Mouse (Mus musculus) right cerebral cortex, adult 18-20 months (tissue): ENCODE measurements around the gene Lmf1.
A peak's percentile ranks its signal among the peaks of the same experiment; 100 is the strongest.

Experiments used
- DNase-seq: peaks from one replicate; pipeline ENCODE4 v3.0.0; 2022; ENCODE audit warnings: mixed read lengths

Gene Lmf1

DNA sequence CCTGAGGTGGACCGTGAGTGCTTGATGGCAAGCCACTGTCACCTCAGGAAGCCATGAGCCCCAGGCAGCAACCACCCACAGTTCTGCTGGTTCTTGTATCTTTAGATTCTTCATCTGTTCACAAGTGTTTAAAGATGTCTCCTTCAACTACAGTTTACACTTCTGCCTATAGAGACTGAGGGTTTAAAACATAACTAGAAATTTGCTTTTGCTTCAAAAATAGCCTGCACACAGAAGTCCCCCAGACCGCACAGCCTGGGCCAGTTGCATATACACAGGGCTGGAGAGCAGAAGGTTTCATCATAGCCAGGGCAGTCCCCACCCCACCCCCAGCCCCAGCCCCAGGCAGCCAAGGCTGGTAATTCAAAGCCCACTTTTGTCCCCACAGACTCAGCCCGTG lies 65.9 kb downstream of the Lmf1 start:
- DNase-seq, result no peak

- DNase-seq, result no peak
Observed at GRCm38 (mm10) chr17:25645661-25646060, 66.8 kb downstream of the Lmf1 start.

- no peak for DNase-seq
Observed at GRCm38 (mm10) chr17:25647901-25648300, 69.0 kb downstream of the Lmf1 start.

DNA sequence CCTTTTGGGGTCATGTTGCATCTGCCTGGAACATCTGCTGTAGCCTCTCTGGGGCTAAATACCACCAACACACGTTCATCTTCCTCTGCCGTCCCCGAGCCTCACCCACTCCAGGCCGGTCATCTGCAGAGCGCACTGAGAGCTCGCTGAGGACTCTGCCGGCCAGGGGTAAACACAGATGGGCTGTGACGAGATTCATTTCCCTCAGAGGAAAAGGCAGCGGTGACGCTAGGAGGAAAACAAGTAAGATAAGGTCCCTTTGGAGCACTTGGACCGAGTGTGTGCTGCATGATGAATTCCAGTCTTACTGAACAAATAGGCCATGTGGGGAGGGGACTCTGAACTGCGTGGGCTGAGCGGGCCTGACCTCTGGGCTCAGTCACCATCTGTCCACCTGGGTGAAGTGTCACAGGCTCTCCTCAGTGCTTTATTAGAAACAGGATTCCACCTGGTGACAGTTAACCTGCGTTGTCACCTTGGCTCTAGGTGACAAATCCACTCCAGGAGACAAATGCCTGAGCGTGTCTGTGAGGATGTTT lies 69.9 kb downstream of the Lmf1 start:
- DNase-seq, result no peak

DNA sequence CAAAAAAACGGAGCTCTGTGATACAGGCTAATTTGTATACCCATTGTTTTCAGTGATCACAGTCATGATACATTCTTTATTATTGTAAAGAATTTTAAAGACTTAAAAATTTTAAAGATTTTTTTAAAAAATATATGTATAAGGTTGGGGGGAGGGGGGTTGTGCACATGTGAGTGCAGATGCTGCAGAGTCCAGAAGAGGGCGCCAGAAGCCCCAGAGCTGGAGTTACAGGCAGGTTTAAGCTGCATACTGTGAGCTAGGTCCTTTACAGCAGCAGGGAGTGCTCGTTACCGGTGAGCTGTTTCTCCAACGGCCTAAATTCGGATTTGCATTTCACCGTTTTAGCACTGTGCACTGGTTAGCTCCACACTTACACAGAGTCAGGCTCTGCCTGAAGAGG lies 71.8 kb downstream of the Lmf1 start:
- DNase-seq, result no peak

GRCm38 (mm10) chr17:25652272-25652671 lies 73.4 kb downstream of the Lmf1 start:
- no peak for DNase-seq

- DNase-seq, result no peak
Observed at GRCm38 (mm10) chr17:25656142-25656825, 77.4 kb downstream of the Lmf1 start.

- DNase-seq, result no peak
Observed at GRCm38 (mm10) chr17:25656826-25657189, 77.9 kb downstream of the Lmf1 start.

GRCm38 (mm10) chr17:25663213-25663835 lies 84.4 kb downstream of the Lmf1 start:
- peak; percentile 20 for DNase-seq

- peak; percentile 40 for DNase-seq
Observed at GRCm38 (mm10) chr17:25665485-25665884, 86.6 kb downstream of the Lmf1 start.

DNA sequence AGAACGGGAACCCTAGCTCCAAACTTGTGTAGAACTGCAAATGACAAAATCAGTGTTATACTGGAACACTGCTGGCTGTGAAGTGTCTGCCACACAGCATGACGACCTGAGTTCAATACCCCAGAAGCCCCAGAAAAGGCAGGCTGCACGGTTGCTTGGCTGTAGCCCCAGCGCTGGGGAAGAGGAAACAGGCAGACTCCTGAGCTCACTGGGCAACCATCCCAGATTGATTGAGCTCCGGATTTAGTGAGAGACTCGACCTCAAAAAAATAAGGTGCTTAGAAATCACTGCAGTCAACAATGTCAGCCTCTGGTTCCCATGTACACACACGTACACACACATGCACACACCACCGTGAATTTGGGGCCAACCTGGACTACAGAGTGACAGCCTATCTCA lies 87.0 kb downstream of the Lmf1 start:
- DNase-seq, result no peak

- DNase-seq, result no peak
Observed at GRCm38 (mm10) chr17:25668481-25669055, 89.7 kb downstream of the Lmf1 start.

DNA sequence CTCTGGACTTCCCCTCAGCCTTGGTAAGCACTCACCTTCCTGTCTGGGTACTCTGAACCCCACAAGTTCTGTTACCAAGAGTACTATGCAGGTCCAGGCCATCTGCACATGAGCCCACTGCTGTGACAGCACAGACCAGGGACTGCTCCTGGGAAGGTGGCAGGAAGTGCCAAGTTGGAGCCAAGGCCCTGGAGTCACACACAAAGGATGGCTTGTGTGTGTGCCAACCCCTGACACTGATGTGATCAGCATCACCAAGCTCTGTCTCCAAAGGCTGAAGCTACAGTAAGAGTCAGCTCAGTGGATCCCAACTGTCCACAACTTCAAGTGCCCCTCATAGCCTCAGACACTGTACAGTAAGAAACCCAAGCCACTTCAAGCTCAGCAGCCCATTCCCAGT lies 94.1 kb downstream of the Lmf1 start:
- peak; percentile 22 for DNase-seq

DNA sequence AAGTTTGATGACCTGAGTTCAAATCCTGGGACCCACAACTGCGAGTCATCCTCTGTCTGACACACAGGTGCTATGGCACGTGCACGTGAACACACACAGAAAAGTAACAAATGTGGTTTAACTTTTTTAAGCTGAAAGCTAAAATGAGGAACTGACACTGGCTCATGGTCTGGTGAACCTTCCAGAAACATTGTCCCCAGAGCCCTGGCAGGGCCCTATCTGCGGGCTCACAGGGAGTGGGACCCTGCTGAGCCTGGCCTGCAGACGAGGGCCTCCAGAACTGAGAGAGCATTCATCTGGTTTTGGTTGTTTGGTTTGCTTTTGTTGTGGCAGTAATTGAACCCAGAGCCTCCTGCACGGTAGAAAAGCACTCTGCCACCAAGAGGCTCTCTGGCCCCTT lies 99.1 kb downstream of the Lmf1 start:
- no peak for DNase-seq

DNA sequence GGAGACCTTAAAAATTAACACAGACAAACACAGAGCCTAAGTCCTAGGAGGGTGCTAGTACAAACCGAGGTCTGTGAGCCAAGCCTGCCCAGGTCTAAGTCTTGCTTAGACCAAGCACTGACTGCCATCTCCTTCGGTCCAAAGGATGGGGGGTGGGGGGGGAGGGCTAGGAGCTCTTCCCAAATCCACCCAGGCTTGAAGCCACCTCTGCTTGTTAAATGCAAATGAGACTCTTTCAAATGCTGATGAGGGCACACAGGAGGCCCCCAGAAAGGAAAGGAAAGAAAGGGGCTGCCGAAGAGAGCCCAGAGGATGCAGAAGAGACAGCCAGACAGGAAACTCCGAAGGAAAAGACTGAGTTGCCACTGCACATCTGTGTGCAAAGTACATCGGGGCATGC lies 100.9 kb downstream of the Lmf1 start:
- DNase-seq, result no peak

DNA sequence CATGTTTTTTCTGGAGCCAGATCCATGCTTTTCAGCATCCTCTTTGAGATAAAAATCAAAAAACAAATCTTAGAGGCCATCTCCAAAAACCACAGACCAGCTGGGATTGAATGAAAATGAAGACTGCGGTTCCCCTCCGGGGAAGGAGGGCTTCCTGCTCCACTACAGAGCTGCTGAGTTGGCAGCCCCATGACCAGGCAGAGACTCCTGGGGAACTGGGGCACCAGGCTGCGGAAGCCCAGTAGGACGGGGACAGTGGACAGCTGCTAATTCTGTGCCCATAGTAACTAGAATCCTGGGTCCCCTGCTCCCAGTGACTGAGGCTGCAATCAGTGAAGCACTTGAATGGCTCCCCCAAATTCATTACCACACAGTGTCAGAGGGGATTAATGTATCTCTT lies 102.8 kb downstream of the Lmf1 start:
- no peak for DNase-seq

DNA sequence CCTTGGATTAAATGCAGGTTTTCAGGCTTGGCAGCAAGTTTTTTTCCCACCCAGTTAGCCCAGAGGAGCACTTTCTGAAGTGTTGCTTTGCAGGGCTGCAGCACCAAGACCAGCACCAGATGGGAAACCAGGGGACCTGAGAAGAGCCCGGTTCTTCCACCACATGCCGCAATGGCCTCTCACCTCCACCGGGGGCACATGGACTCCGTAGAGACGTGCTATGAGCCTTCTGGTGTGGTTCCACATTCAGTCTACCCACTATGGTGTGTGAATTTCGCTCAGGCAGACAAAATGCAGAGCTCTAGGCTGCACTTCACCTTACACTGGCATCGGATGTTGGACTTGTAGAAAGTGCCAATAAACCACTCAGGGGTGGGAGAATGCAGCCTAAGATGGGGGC lies 107.4 kb downstream of the Lmf1 start:
- DNase-seq, result no peak

DNA sequence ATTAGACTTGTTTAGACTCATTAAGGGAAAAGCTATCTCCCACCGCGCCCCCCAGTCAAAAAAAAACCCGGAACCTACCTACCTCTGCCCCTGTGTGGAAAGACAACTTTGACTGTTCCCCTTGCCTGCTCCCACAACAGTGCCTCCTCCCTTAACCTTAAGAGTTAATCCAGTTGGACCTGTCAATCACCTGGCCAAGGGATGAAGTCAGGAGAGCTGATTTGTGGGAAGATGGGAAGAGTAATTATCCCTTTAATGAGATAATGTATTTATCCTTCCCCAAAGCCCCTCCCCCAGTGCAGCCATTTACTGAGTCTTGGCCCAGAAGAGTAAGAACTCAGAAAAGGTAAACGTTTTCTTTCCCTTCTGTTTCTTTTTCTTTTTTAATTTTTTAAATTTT lies 110.0 kb downstream of the Lmf1 start:
- DNase-seq, result no peak

DNA sequence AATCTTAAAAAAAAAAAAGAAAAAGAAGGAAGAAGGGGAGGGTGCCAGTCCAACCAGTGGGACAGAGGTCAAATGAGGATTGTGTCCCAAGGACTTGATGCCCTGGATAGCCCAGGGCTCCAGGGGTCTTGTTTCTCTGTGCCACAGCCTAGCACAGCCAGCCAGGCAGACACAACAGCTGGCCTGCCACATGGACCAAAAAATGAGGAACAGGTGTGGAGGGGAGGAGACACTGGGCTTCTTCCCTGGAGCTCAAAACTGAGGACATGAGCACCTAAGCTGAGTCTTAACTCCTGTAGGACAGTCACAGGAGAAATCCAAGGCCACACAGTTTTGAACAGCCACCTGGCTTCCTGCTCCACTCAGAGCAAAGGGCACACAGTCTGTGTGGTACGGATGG lies 117.4 kb downstream of the Lmf1 start:
- no peak for DNase-seq

DNA sequence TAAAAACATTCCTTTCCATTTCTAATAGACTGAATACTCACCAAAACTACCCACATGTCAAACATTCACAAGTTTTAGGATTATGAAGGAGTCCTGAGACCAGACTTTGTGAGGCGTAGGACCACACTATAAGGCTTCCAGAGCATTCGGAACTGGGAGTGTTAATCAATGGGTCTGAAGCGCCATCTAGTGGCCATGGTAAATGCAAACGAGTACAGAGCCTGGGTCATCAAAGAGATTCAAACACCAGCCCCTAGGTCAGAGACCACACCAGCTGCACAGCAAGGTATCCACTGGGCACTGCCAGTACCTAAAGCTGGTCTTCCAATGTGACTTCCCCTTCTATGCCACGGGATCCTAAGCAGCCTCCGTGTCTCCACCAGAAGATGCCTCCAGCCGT lies 119.6 kb downstream of the Lmf1 start:
- DNase-seq, result peak; percentile 77

GRCm38 (mm10) chr17:25700863-25701496 lies 122.1 kb downstream of the Lmf1 start:
- DNase-seq, result no peak

DNA sequence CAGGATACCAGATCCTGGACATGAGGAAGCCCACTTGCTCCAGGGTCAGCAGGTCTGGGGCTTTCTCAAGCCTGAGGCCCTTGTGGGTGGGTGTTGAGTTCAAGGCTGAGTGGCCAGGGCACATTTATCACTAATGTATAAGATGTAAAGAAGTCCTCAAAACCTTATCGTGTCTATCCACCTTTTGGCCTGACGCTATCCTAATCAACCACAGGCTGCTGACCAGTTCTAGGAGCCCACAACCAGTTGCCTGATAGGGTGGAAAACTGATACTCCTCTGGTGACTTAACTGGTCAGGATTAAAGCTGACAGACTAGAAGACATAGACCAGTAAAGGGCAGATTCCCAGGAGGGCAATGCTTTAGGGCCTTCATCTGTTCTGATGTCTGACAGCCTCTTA lies 131.1 kb downstream of the Lmf1 start:
- DNase-seq, result no peak

DNA sequence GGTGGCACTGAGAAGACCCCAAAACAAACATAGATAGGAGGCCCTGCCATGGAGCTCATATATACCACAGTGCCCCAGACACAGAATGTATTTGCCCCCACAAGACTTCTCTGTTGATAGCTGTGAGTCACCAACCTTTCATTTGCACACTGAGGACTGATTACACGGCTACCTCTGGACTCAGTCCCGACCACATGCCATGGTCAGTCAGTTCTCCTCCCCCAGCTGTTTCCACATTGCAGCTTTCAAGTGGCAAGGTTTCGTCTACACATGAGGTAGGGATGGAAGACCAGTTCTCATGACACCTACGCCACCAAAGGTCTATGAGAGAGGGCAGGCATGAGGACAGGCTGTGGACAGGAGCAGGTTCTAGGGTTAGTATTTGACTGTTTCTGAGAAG lies 132.3 kb downstream of the Lmf1 start:
- no peak for DNase-seq
